Comparison of ENCODE assay signal across 8 mouse cellular contexts in genomic region chr12:24974446-24975114, GRCm38 (mm10). TPM values are rescaled to one million over a fixed set of nuclear protein-coding genes. Genes with fewer than 3 reads are reported as not detected.
DNase-seq lines count a peak whose midpoint lies in the region; ATAC-seq and TF ChIP-seq lines count a peak whose summit lies in the region.

Gene Kidins220 (plus strand): TSS chr12:24974925.

- peak; percentile 95 for ATAC-seq in hindbrain, postnatal 0 days
- peak; percentile 89 for ATAC-seq in megakaryocyte, adult 5-6 weeks (ENCODE audit: poor library complexity, severe bottlenecking)

- WGBS in hindbrain, postnatal 0 days = 15% methylated on average over 29 of the region's 29 CpGs

- H3K27me3 ChIP-seq in hindbrain, postnatal 0 days (ENCODE audit: insufficient read depth, low read length) = no peaks in the 10 kb centered on the region

- H3K4me1 ChIP-seq in hindbrain, postnatal 0 days (ENCODE audit: insufficient read depth, low read length) = 0 out of 2 replicates have a peak, but pooled peaks cover 6% of the 10 kb centered on the region

- peak within 1 kb of the TSS; percentile 58 for H3K4me2 ChIP-seq in hindbrain, postnatal 0 days (ENCODE audit: low read depth, low read length)

- no peaks in the 10 kb centered on the region for H3K9me3 ChIP-seq in hindbrain, postnatal 0 days (ENCODE audit: low read length)

- H3K27ac ChIP-seq in gastrocnemius, adult 2 months = peak within 1 kb of the TSS; percentile 93
- H3K27ac ChIP-seq in hindbrain, postnatal 0 days = peak within 1 kb of the TSS; percentile 95
- peak within 1 kb of the TSS; percentile 89 for H3K27ac ChIP-seq in left cerebral cortex, adult 2 months

- H3K4me3 ChIP-seq in gastrocnemius, adult 2 months = peak within 1 kb of the TSS; percentile 94
- H3K4me3 ChIP-seq in hindbrain, postnatal 0 days (ENCODE audit: low read length) = peak within 1 kb of the TSS; percentile 91
- peak within 1 kb of the TSS; percentile 73 for H3K4me3 ChIP-seq in left cerebral cortex, adult 2 months

- H3K9ac ChIP-seq in hindbrain, postnatal 0 days (replicated peaks; ENCODE audit: low read length) = peak within 1 kb of the TSS; percentile 86

- TF ChIP-seq CTCF in gastrocnemius, adult 2 months (IDR thresholded peaks at IDR 0.05) = no peak
- TF ChIP-seq CTCF in hindbrain, postnatal 0 days (IDR thresholded peaks at IDR 0.05; ENCODE audit: low read depth) = peak; percentile 50
- TF ChIP-seq CTCF in left cerebral cortex, adult 2 months (IDR thresholded peaks at IDR 0.05) = no peak; the same call in none of the 2 replicates

- H3K36me3 ChIP-seq in hindbrain, postnatal 0 days (ENCODE audit: insufficient read depth, low read length) = no peaks in the 10 kb centered on the region

- intact Hi-C loops in gastrocnemius, adult 2 months (cut with DNase I) = no loop called here
- intact Hi-C loops in left cerebral cortex, adult 2 months (cut with DNase I) = no loop called here

- peak; percentile 83 for DNase-seq in WW6 (ENCODE audit: low read depth, low spot score)
- peak; percentile 94 to 97 for DNase-seq in cerebellum, postnatal 4 days (ENCODE audit: low spot score in 2 of 2)
- DNase-seq in gastrocnemius, adult 2 months = peak; percentile 97
- peak; percentile 96 for DNase-seq in hindbrain, postnatal 0 days (ENCODE audit: low spot score)
- peak; percentile 92 to 93 for DNase-seq in left cerebral cortex, adult 2 months (ENCODE audit: extremely low spot score in 1 of 2, low spot score in 2 of 2)
- peak; percentile 94 to 96 for DNase-seq in right cerebral cortex, adult 2 months (ENCODE audit: low spot score in 2 of 2)
- DNase-seq in urinary bladder, postnatal 14 days (ENCODE audit: low spot score) = peak; percentile 97

RNA-seq across cellular contexts. Expression of gene Kidins220, which starts in this region (rescaled TPM):
- total RNA-seq in gastrocnemius, adult 2 months (2021) = 10 to 100 TPM; 51.3 to 56.5 TPM
- 199 and 230 TPM in 2 replicates for total RNA-seq in hindbrain, postnatal 0 days (2014; rRNA removed)
- polyA plus RNA-seq in hindbrain, postnatal 0 days (2015; fragmentation: Nextera tagmentation; extraction: Ambion mirVana) = 76.5 and 79.6 TPM in 2 replicates
- 100 to 1,000 TPM; 301 to 346 TPM for total RNA-seq in left cerebral cortex, adult 2 months (2021)
- total RNA-seq in megakaryocyte, adult 5-6 weeks (2015) = 29.2 and 36.2 TPM in 2 replicates
- 70.2 and 83.9 TPM in 2 replicates for total RNA-seq in megakaryocyte, adult 5-6 weeks (2017)

Comparison
In these comparisons a context has a peak if more than half of its experiments do, and no peak if none do; other contexts are left out.
1. Peak in every context shown above with its lines: DNase-seq, ATAC-seq, H3K4me3 ChIP-seq and H3K27ac ChIP-seq.